Mouse (Mus musculus) liver, postnatal 0 days (tissue): ENCODE data around the gene Batf.

Source experiments
- CTCF ChIP-seq: sonication (generic); IDR thresholded peaks from 2 replicates; pipeline ENCODE4 v1.5.1; 2016; ENCODE audit warnings: antibody characterized with exemption, low read depth
- EP300 ChIP-seq: IDR thresholded peaks from 2 replicates; pipeline ENCODE4 v1.6.1; 2016; ENCODE audit warnings: antibody characterized with exemption, low read depth, mild to moderate bottlenecking

- TF ChIP-seq CTCF, result no peak
- no peak for TF ChIP-seq EP300
Observed at GRCm38 (mm10) chr12:85687217-85687533, 706 bp downstream of the Batf start.
